Mouse (Mus musculus) bone marrow, adult 2 months (tissue): ENCODE measurements around the gene Tmprss12.
"Not testable (repeated sequence)": the region's sequence is repeated elsewhere in the genome, so short reads cannot be mapped to it uniquely, and the experiment has no call there.

ENCODE experiments used
- CTCF ChIP-seq: fragments of 200-500 bp; IDR thresholded peaks from 2 replicates; pipeline ENCODE4 v1.5.1; 2011; ENCODE audit warnings: low read length, control low read depth; ENCODE audit not compliant: control insufficient read depth, insufficient read depth
- POLR2A ChIP-seq: fragments of 200-500 bp; IDR thresholded peaks from 2 replicates; pipeline ENCODE4 v1.6.1; 2011; ENCODE audit warnings: low read depth, mild to moderate bottlenecking, control low read depth, low read length, borderline replicate concordance; ENCODE audit not compliant: control insufficient read depth

GRCm38 (mm10) chr15:100337847-100338246 lies 57.2 kb downstream of the Tmprss12 start:
- not testable (repeated sequence) for TF ChIP-seq POLR2A
- 0 out of 2 replicates have a peak, but pooled peaks have one; percentile 20 for TF ChIP-seq CTCF
